Mouse (Mus musculus) hindbrain, embryonic 13.5 days (tissue): ENCODE results near the gene Glt8d2. TPM values are rescaled to one million over a fixed set of nuclear protein-coding genes. Genes with fewer than 3 reads are reported as not detected.
A peak's percentile ranks its signal among the peaks of the same experiment; 100 is the strongest.
"Not testable (repeated sequence)": the region's sequence is repeated elsewhere in the genome, so short reads cannot be mapped to it uniquely, and the experiment has no call there.

ENCODE experiments used
- ATAC-seq: fragments of 200-750 bp; cut with Nextera tagmentation; 2 replicates; pipeline ENCODE4 v1.8.0; 2017; ENCODE audit warnings: moderate TSS enrichment; ENCODE audit not compliant: low FRiP score
- H3K27ac ChIP-seq: fragments of 300-500 bp; sonication (generic); 2 replicates; pipeline ENCODE4 v1.5.1; 2015; ENCODE audit warnings: inconsistent platforms, mild to moderate bottlenecking, moderate library complexity
- H3K27me3 ChIP-seq: fragments of 300-500 bp; sonication (generic); 2 replicates; pipeline ENCODE4 v1.6.1; 2015; ENCODE audit warnings: mild to moderate bottlenecking, inconsistent platforms
- H3K36me3 ChIP-seq: fragments of 300-500 bp; sonication (generic); 2 replicates; pipeline ENCODE4 v1.6.1; 2015; ENCODE audit warnings: mild to moderate bottlenecking, inconsistent platforms
- H3K4me1 ChIP-seq: fragments of 300-500 bp; sonication (generic); replicated peaks from 2 replicates; pipeline ENCODE4 v1.6.1; 2015; ENCODE audit warnings: inconsistent platforms
- H3K4me2 ChIP-seq: fragments of 300-500 bp; sonication (generic); 2 replicates; pipeline ENCODE4 v1.6.1; 2015; ENCODE audit warnings: inconsistent platforms, mild to moderate bottlenecking, moderate library complexity
- H3K4me3 ChIP-seq: fragments of 300-500 bp; sonication (generic); 2 replicates; pipeline ENCODE4 v1.5.1; 2015; ENCODE audit warnings: mild to moderate bottlenecking, inconsistent platforms
- H3K9ac ChIP-seq: fragments of 300-500 bp; sonication (generic); 2 replicates; pipeline ENCODE4 v1.6.1; 2015; ENCODE audit warnings: mild to moderate bottlenecking, inconsistent platforms
- H3K9me3 ChIP-seq: fragments of 300-500 bp; sonication (generic); 2 replicates; pipeline ENCODE4 v1.6.1; 2016; ENCODE audit warnings: inconsistent platforms
- WGBS: fragments of 180-500 bp; shearing (Covaris S2); methylation state at CpG from one replicate; pipeline ENCODE4 v1.1.7; 2015; 5-methylcytosine and 5-hydroxymethylcytosine counted together
- polyA plus RNA-seq: library from polyadenylated mRNA; unstranded; fragments of >200 nt; fragmentation: Nextera tagmentation; extraction: Ambion mirVana; gene quantifications from 2 replicates; pipeline ENCODE4 v1.2.1, GENCODE M21; 2015

Gene Glt8d2
- polyA plus RNA-seq, 1 experiment from 2014 or later: 1.5 TPM

DNA sequence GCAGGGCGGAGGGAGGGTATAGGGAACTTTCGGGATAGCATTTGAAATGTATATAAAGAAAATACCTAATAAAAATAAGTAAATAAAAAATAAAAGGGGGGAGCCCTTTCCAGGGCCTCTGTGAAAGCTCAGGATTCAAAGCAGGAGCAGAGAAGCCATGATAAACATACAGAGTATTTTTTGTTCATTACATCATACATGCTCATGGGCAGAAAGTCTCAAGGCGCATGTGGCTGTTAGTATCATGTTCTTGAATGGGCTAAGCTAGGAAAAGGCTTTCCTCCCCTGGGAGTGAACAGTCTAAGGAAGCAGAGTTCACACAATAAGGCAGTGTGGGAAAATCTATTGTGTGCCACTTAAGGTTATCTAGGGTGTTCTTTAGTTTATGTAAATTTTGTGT, 54.1 kb downstream of the Glt8d2 start:
- ATAC-seq: no peak
- peaks cover 5% of the 10 kb centered on the region for H3K4me1 ChIP-seq

DNA sequence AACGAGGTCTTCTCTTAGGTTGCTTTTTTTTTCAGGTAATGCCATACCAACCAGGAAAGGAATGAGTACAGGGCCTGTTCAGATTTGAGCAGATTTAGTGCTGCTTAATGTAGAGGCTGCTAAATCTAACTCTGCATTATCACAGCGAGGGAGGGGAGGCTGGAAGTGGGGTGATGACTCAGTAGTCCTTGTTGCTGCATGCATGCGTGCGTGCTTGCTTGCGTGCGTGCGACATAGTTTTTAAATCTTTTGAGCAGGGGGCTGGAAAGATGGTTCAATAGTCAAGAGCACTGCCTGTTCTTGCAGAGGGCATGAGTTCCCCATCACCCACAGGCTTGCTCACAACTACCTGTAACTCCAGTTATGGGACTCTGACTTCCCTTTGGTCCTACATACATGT, 56.1 kb downstream of the Glt8d2 start:
- WGBS: 99% methylated on average over 7 of the region's 7 CpGs
- Histone ChIP-seq H3K27ac (no peak overlapping the region), H3K9ac (no peak overlapping the region), H3K36me3 (peaks cover 53% of the 10 kb centered on the region), H3K4me2 (no peak overlapping the region), H3K4me1 (peaks cover 15% of the 10 kb centered on the region), H3K9me3 (no peaks in the 10 kb centered on the region), H3K27me3 (no peaks in the 10 kb centered on the region), H3K4me3 (no peak overlapping the region)
- ATAC-seq: no peak

More for the DNA sequence above, 54.1 kb downstream of the Glt8d2 start:
- Histone ChIP-seq H3K27ac (no peak overlapping the region), H3K4me2 (no peak overlapping the region), H3K36me3 (peaks cover 72% of the 10 kb centered on the region), H3K9me3 (no peaks in the 10 kb centered on the region), H3K9ac (no peak overlapping the region), H3K4me3 (no peak overlapping the region), H3K27me3 (no peaks in the 10 kb centered on the region)
- WGBS: 97% methylated on average over 3 of the region's 3 CpGs

DNA sequence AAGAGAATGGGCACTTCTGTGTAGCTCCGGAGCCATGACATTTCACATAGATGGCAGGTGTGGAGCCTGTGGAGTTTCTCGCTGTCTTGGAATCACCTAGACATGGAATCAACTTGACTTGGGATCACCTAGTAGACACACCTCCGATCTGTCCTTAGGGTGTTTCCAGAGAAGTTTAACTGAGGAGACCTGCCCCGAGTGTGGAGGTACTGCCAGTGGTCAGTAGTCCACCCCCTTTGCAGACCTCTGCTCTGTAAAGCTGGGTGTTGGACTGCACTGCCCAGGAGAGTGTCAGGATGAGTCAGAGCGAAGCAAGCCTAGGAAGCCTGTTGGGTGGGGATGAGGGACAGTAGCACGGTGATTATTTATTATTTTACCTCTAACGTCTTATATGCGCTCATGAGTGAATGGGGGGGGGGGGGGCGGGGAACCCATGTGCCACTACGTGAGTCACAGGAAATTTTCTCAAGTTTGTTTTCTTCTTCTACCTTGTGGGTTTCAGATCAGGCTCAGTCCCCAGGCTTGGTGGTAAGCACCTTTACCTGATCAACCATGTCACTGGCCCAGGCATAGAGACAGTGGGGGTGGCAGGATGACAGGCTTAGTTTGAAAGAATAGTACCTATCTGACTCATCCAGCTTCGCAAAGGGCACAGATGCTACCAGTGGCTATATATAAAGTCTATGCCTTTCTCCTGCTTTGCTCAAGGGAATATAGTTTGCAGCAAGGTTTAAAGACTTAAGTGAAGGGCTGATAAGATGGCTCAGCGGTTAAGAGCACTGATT, 57.8 kb downstream of the Glt8d2 start:
- no peak for ATAC-seq
- 99% methylated on average over 12 of the region's 12 CpGs for WGBS
- no peak overlapping the region for H3K4me2 ChIP-seq
- no peaks in the 10 kb centered on the region for H3K9me3 ChIP-seq
- peaks cover 39% of the 10 kb centered on the region for H3K36me3 ChIP-seq
- no peak overlapping the region for H3K4me3 ChIP-seq
- no peak overlapping the region for H3K27ac ChIP-seq
- no peaks in the 10 kb centered on the region for H3K27me3 ChIP-seq
- peaks cover 23% of the 10 kb centered on the region for H3K4me1 ChIP-seq
- H3K9ac ChIP-seq: no peak overlapping the region

DNA sequence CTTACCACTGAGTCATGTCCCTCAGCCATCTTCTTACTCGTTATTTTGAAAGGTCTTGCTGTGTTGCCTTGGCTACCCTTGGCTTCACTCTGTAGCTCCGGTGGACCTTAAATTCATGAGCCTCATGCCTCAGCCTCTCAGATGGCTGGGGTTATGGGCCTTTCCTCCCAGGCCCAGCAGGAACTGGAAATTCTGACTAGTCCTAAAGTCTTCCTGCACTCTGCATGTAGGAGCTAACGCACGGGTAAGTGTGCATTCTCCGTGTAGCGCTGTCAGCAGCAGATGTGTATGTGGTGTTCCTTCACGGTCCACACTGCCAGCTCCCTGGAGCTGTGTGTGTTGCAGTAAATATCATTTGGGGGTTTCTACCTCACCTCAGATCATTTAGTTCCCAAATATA, 59.3 kb downstream of the Glt8d2 start:
- no peaks in the 10 kb centered on the region for H3K9me3 ChIP-seq
- H3K36me3 ChIP-seq: peaks cover 28% of the 10 kb centered on the region
- peak overlapping the region; percentile 76 for H3K4me2 ChIP-seq
- H3K4me1 ChIP-seq: peaks cover 23% of the 10 kb centered on the region
- H3K9ac ChIP-seq: peak overlapping the region; percentile 93; the same call in 1 of the 2 replicates
- no peaks in the 10 kb centered on the region for H3K27me3 ChIP-seq
- WGBS: 82% methylated on average over 7 of the region's 7 CpGs
- ATAC-seq: no peak
- peak overlapping the region; percentile 78 for H3K4me3 ChIP-seq
- no peak overlapping the region for H3K27ac ChIP-seq

DNA sequence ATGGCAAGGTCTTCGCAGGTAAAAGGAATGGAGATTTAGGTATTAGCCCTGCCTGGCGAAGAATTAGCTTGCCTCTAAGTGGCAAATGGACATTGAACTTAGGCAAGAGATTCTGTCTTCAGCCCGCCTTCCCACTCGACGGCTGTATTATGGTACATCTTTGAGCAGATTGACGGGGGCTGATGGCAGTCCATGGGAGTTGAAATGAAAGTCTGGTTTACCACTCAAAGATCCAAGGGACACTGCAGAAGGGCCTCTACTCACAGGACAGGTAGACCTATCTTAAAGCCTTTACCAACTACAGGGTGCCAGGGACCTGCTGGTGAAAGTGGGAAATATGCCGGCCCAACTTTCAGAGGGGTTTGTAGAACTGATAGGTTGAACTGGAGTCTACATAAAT, 60.0 kb downstream of the Glt8d2 start:
- 26% methylated on average over 7 of the region's 7 CpGs for WGBS
- Histone ChIP-seq H3K27ac (no peak overlapping the region), H3K27me3 (no peaks in the 10 kb centered on the region), H3K4me2 (peak overlapping the region; percentile 76), H3K4me3 (peak overlapping the region; percentile 78), H3K36me3 (peaks cover 28% of the 10 kb centered on the region), H3K4me1 (peaks cover 23% of the 10 kb centered on the region), H3K9ac (peak overlapping the region; percentile 93), H3K9me3 (no peaks in the 10 kb centered on the region)
- no peak for ATAC-seq

DNA sequence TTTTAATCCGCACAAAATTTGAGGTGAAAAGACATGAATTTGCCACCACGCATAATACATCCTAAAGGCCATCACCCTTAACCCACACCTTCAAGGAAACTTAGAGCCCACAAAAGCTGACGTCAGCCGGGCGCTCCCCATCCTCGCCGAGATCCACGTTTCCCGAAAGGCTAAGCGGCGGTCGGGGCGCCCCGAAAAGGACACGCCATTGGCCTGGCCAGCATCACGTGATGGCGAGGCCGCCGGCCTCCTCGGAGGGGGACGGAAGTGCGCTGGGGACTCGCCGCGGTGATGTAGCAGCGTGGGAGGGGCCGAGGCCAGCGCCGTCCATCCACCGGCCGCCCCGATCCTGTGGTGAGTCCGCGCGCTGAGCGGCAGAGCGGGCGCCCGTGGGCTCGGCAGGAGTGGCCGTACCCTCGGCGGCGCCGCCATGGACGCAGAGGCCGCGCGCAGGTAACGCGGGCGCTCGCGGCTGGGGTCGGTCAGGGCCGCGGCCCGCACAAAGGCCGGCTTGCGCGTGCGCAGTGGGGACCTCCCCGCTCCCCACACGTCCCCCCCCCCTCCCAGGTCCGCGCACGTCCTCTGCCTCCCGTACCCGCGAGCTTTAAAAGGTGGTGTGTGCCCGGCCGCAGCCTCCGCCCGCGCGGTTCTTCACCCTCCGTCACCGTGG, 60.7 kb downstream of the Glt8d2 start, which contains the start of gene Tdg:
Gene Tdg, plus strand, starts transcription at position 243 of the 670 bp plus-strand sequence.
- Histone ChIP-seq H3K4me2 (peak within 1 kb of the TSS; percentile 76), H3K4me3 (peak within 1 kb of the TSS; percentile 78), H3K27ac (peak within 1 kb of the TSS; percentile 95), H3K9ac (peak within 1 kb of the TSS; percentile 93), H3K36me3 (peaks cover 22% of the 10 kb centered on the region), H3K4me1 (peaks cover 23% of the 10 kb centered on the region)
- WGBS: under 1% methylated on average over 69 of the region's 78 CpGs
- peak; percentile 96 for ATAC-seq
- H3K9me3 ChIP-seq, H3K27me3 ChIP-seq: not testable (repeated sequence)

DNA sequence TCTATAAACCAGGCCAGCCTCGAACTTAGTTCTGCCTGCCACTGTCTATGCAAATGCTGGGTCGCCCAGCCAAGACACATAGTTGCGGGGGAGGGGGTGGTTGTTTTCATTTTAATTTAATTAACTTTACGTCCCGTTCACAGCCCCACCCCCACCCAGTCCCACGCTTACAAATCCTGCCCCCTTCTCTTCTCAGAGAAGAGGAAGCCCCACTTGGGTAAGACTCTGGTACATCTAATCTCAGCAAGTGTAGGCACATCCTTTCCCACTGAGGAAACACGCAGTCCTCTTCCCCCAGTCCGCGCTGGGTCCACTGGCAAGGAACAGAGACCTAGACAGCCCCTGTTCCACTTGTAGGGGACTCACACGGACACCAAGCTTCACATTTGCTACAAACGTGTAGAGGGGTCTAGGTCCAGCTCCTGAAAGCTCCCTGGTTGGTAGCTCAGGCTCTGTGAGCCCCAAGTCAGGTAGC, 61.3 kb downstream of the Glt8d2 start:
- H3K27me3 ChIP-seq: no peaks in the 10 kb centered on the region
- H3K4me2 ChIP-seq: peak overlapping the region; percentile 70
- ATAC-seq: peak; percentile 76
- peaks cover 23% of the 10 kb centered on the region for H3K4me1 ChIP-seq
- H3K36me3 ChIP-seq: peaks cover 18% of the 10 kb centered on the region
- peak overlapping the region; percentile 93 for H3K9ac ChIP-seq
- peak overlapping the region; percentile 95 for H3K27ac ChIP-seq
- H3K9me3 ChIP-seq: no peaks in the 10 kb centered on the region
- WGBS: 6% methylated on average over 11 of the region's 11 CpGs
- peak overlapping the region; percentile 78 for H3K4me3 ChIP-seq

DNA sequence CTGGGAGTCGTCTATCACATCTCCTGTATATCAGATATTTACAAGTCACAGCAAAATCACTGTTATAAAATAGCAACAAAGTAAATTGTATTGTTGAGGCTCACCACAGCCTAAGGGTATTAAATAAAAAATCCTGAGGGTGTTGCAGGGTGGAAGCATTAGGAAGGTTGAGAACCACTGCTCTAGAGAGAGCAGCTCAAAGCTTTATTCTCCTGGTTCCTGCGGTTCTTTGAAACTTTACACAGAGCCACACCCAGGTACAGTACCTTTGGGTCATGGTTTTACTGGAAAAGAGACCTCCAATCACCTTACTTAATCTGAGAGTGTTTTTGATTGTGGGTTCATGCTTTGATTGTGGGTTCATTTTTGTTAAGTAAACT, 66.9 kb downstream of the Glt8d2 start:
- Histone ChIP-seq H3K9ac (peak overlapping the region; percentile 92), H3K27ac (peak overlapping the region; percentile 91), H3K4me2 (peak overlapping the region; percentile 68), H3K4me3 (peak overlapping the region; percentile 70), H3K4me1 (peaks cover 13% of the 10 kb centered on the region)
- 13% methylated on average over 2 of the region's 2 CpGs for WGBS
- H3K36me3 ChIP-seq, H3K9me3 ChIP-seq, H3K27me3 ChIP-seq: not testable (repeated sequence)
- ATAC-seq: peak; percentile 34

DNA sequence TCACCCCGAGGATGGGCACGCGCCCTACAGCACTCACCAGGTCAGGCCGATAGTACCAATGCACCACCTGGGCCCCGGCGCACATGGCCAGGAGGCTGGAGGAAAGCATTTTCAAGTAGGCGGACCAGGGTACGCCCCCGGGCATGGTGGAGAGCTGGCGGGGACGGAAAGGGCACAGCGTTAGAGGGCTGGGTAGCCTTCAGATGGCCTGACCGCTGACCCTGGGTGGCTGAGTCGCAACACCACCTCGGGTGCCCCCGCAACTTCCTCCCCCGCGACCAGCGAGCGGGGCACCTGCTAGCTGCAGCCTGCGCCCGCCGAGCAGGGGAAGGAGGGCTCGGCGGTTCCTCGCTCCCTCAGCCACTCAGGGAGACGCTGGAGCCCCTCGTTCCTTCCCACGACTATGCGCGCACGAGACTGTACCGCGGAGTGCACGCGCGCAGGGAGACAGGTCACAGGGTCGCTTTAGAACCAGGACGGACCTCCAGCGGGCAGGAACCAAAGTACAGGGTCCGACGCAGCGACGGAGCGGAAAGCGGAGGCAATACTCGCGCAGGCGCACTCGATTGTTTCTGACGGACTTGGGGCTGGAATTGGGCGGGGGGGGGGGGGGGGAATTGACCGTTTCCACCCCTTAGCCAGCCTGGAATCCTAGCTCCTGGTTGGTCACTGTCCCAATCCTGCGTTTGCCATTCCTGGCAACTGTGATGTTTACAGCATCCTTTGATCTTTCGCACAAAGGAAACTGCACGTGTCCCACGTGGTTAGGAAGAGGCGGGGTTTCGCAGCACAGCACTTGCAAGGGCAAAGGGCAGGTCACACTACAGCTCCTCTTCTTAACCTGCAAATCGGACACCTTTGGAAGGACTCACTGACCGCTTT, 67.5 kb downstream of the Glt8d2 start, which contains the start of gene 1190007I07Rik:
Gene 1190007I07Rik, minus strand, starts transcription at position 558 of the 882 bp plus-strand sequence.
- peaks cover 12% of the 10 kb centered on the region for H3K4me1 ChIP-seq
- H3K27ac ChIP-seq: peak within 1 kb of the TSS; percentile 91
- H3K9ac ChIP-seq: peak within 1 kb of the TSS; percentile 92
- WGBS: under 1% methylated on average over 54 of the region's 61 CpGs
- ATAC-seq: peak; percentile 94
- no peaks in the 10 kb centered on the region for H3K27me3 ChIP-seq
- H3K9me3 ChIP-seq: no peaks in the 10 kb centered on the region
- H3K36me3 ChIP-seq: peaks cover 7% of the 10 kb centered on the region; the same call in 1 of the 2 replicates
- peak within 1 kb of the TSS; percentile 68 for H3K4me2 ChIP-seq
- peak within 1 kb of the TSS; percentile 70 for H3K4me3 ChIP-seq

DNA sequence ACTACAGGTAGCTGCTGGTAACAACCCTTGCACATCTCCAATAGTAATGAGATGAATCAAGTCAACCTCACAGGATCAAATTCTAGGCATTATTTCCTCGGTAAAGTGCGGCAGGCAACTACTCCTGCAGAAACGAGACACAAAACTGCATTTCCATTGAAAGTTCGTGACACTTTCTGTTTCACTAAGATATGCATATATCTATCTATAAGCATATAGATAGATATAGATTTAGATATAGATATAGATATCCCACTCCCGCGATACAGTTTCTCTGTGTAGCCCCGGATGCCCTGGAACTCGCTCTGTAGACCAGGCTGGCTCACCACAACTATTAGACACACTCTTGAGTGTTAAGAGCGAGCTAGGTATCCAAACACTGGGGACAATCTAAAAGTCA, 68.2 kb downstream of the Glt8d2 start:
- no peak for ATAC-seq
- H3K9ac ChIP-seq: peak overlapping the region; percentile 92

More for the DNA sequence above, 68.2 kb downstream of the Glt8d2 start:
- Histone ChIP-seq H3K27me3 (no peaks in the 10 kb centered on the region), H3K27ac (no peak overlapping the region), H3K9me3 (no peaks in the 10 kb centered on the region), H3K4me1 (peaks cover 12% of the 10 kb centered on the region), H3K4me3 (peak overlapping the region; percentile 70), H3K36me3 (peaks cover 11% of the 10 kb centered on the region), H3K4me2 (peak overlapping the region; percentile 68)
- WGBS: 34% methylated on average over 9 of the region's 9 CpGs
